Mouse (Mus musculus) bone marrow, adult 2 months (tissue): Measurements from ENCODE around the gene Nbl1.
A peak's percentile ranks its signal among the peaks of the same experiment; 100 is the strongest.

Experiments
- CTCF ChIP-seq: fragments of 200-500 bp; IDR thresholded peaks from 2 replicates; pipeline ENCODE4 v1.5.1; 2011; ENCODE audit warnings: low read length, control low read depth; ENCODE audit not compliant: control insufficient read depth, insufficient read depth
- POLR2A ChIP-seq: fragments of 200-500 bp; IDR thresholded peaks from 2 replicates; pipeline ENCODE4 v1.6.1; 2011; ENCODE audit warnings: low read depth, mild to moderate bottlenecking, control low read depth, low read length, borderline replicate concordance; ENCODE audit not compliant: control insufficient read depth

- TF ChIP-seq CTCF (0 out of 2 replicates have a peak, but pooled peaks have one; percentile 10), POLR2A (no peak)
These were observed 58.3 kb downstream of the Nbl1 start for GRCm38 (mm10) chr4:139034540-139034939.
